Mouse (Mus musculus): Measurements from ENCODE around the gene Olfr12. TPM values are rescaled to one million over a fixed set of nuclear protein-coding genes. Genes with fewer than 3 reads are reported as not detected.

Gene Olfr12
- polyA plus RNA-seq, 1 experiment from 2014 or later: not detected

GRCm38 (mm10) chr1:92641514-92642272 is 24.1 kb downstream of the Olfr12 start, which contains the start of gene Cops9:
TSS of gene Cops9 (minus strand) at chr1:92641985.
- H3K9me3 ChIP-seq (replicated peaks): no peaks in the 10 kb centered on the region
- ATAC-seq (ENCODE audit: insufficient read depth): peak; percentile 82
- H3K4me2 ChIP-seq: peak within 1 kb of the TSS; percentile 82
- 2% methylated on average over 50 of the region's 50 CpGs for WGBS (ENCODE audit: insufficient replicate concordance)
- peaks cover 24% of the 10 kb centered on the region for H3K36me3 ChIP-seq (replicated peaks)
- H3K27ac ChIP-seq (replicated peaks): peak within 1 kb of the TSS; percentile 60; the same call in 1 of the 2 replicates
- H3K4me3 ChIP-seq (replicated peaks): peak within 1 kb of the TSS; percentile 85
- H3K27me3 ChIP-seq: no peaks in the 10 kb centered on the region
- H3K4me1 ChIP-seq (replicated peaks): peaks cover 26% of the 10 kb centered on the region
- peak within 1 kb of the TSS; percentile 73 for H3K9ac ChIP-seq

GRCm38 (mm10) chr1:92643691-92644090 is 26.1 kb downstream of the Olfr12 start:
- Histone ChIP-seq H3K27ac (replicated peaks) (no peak overlapping the region), H3K9ac (no peak overlapping the region), H3K36me3 (replicated peaks) (peaks cover 5% of the 10 kb centered on the region; the same call in 1 of the 2 replicates), H3K9me3 (replicated peaks) (no peaks in the 10 kb centered on the region), H3K4me3 (replicated peaks) (no peak overlapping the region), H3K27me3 (no peaks in the 10 kb centered on the region), H3K4me1 (replicated peaks) (peaks cover 30% of the 10 kb centered on the region), H3K4me2 (no peak overlapping the region)
- 51% methylated on average over 4 of the region's 4 CpGs for WGBS (ENCODE audit: insufficient replicate concordance)
- no peak for ATAC-seq (ENCODE audit: insufficient read depth)

GRCm38 (mm10) chr1:92644916-92645315 is 27.3 kb downstream of the Olfr12 start:
- WGBS (ENCODE audit: insufficient replicate concordance): 71% methylated on average over 5 of the region's 5 CpGs

GRCm38 (mm10) chr1:92646111-92646510 is 28.5 kb downstream of the Olfr12 start:
- H3K27ac ChIP-seq (replicated peaks): no peak overlapping the region
- no peak overlapping the region for H3K4me2 ChIP-seq
- H3K9me3 ChIP-seq (replicated peaks): no peaks in the 10 kb centered on the region
- H3K36me3 ChIP-seq (replicated peaks): no peaks in the 10 kb centered on the region
- no peak for ATAC-seq (ENCODE audit: insufficient read depth)
- H3K4me3 ChIP-seq (replicated peaks): no peak overlapping the region
- H3K4me1 ChIP-seq (replicated peaks): peaks cover 14% of the 10 kb centered on the region
- H3K9ac ChIP-seq: no peak overlapping the region
- no peaks in the 10 kb centered on the region for H3K27me3 ChIP-seq
- WGBS (ENCODE audit: insufficient replicate concordance): 38% methylated on average over 2 of the region's 2 CpGs

More at GRCm38 (mm10) chr1:92644916-92645315, 27.3 kb downstream of the Olfr12 start:
- Histone ChIP-seq H3K36me3 (replicated peaks) (no peaks in the 10 kb centered on the region), H3K4me1 (replicated peaks) (peaks cover 26% of the 10 kb centered on the region), H3K27ac (replicated peaks) (no peak overlapping the region), H3K27me3 (no peaks in the 10 kb centered on the region), H3K9ac (no peak overlapping the region), H3K4me3 (replicated peaks) (no peak overlapping the region), H3K9me3 (replicated peaks) (no peaks in the 10 kb centered on the region), H3K4me2 (no peak overlapping the region)
- no peak for ATAC-seq (ENCODE audit: insufficient read depth)

GRCm38 (mm10) chr1:92646601-92647000 is 29.0 kb downstream of the Olfr12 start:
- H3K4me2 ChIP-seq: no peak overlapping the region
- no peaks in the 10 kb centered on the region for H3K9me3 ChIP-seq (replicated peaks)
- H3K4me1 ChIP-seq (replicated peaks): peaks cover 12% of the 10 kb centered on the region
- no peaks in the 10 kb centered on the region for H3K27me3 ChIP-seq
- no peak overlapping the region for H3K9ac ChIP-seq
- no peak overlapping the region for H3K27ac ChIP-seq (replicated peaks)
- H3K4me3 ChIP-seq (replicated peaks): no peak overlapping the region
- no peak for ATAC-seq (ENCODE audit: insufficient read depth)
- WGBS (ENCODE audit: insufficient replicate concordance): 67% methylated on average over 7 of the region's 7 CpGs
- H3K36me3 ChIP-seq (replicated peaks): no peaks in the 10 kb centered on the region

GRCm38 (mm10) chr1:92647026-92647425 is 29.4 kb downstream of the Olfr12 start:
- no peaks in the 10 kb centered on the region for H3K27me3 ChIP-seq
- no peaks in the 10 kb centered on the region for H3K9me3 ChIP-seq (replicated peaks)
- no peak overlapping the region for H3K9ac ChIP-seq
- ATAC-seq (ENCODE audit: insufficient read depth): no peak
- H3K36me3 ChIP-seq (replicated peaks): no peaks in the 10 kb centered on the region
- WGBS (ENCODE audit: insufficient replicate concordance): 44% methylated on average over 4 of the region's 4 CpGs
- no peak overlapping the region for H3K4me2 ChIP-seq
- no peak overlapping the region for H3K27ac ChIP-seq (replicated peaks)
- no peak overlapping the region for H3K4me3 ChIP-seq (replicated peaks)
- H3K4me1 ChIP-seq (replicated peaks): peaks cover 10% of the 10 kb centered on the region

- no peak overlapping the region for H3K9ac ChIP-seq
- H3K4me2 ChIP-seq: peak overlapping the region; percentile 48
- H3K9me3 ChIP-seq (replicated peaks): no peaks in the 10 kb centered on the region
- H3K4me1 ChIP-seq (replicated peaks): peaks cover 5% of the 10 kb centered on the region; the same call in 1 of the 2 replicates
- no peak overlapping the region for H3K4me3 ChIP-seq (replicated peaks)
- 10% methylated on average over 8 of the region's 8 CpGs for WGBS (ENCODE audit: insufficient replicate concordance)
- no peaks in the 10 kb centered on the region for H3K36me3 ChIP-seq (replicated peaks)
- ATAC-seq (ENCODE audit: insufficient read depth): no peak
- no peaks in the 10 kb centered on the region for H3K27me3 ChIP-seq
- H3K27ac ChIP-seq (replicated peaks): no peak overlapping the region
Measured at GRCm38 (mm10) chr1:92647752-92648151, 30.2 kb downstream of the Olfr12 start.

GRCm38 (mm10) chr1:92648197-92648596 is 30.6 kb downstream of the Olfr12 start:
- no peaks in the 10 kb centered on the region for H3K36me3 ChIP-seq (replicated peaks)
- no peak overlapping the region for H3K4me3 ChIP-seq (replicated peaks)
- H3K27me3 ChIP-seq: no peaks in the 10 kb centered on the region
- no peaks in the 10 kb centered on the region for H3K9me3 ChIP-seq (replicated peaks)
- no peak overlapping the region for H3K9ac ChIP-seq
- 11% methylated on average over 10 of the region's 10 CpGs for WGBS (ENCODE audit: insufficient replicate concordance)
- H3K4me1 ChIP-seq (replicated peaks): peaks cover 5% of the 10 kb centered on the region; the same call in 1 of the 2 replicates
- H3K4me2 ChIP-seq: peak overlapping the region; percentile 48
- no peak for ATAC-seq (ENCODE audit: insufficient read depth)
- H3K27ac ChIP-seq (replicated peaks): no peak overlapping the region

- Histone ChIP-seq H3K27me3 (no peaks in the 10 kb centered on the region), H3K27ac (replicated peaks) (no peak within 1 kb of the TSS), H3K4me3 (replicated peaks) (no peak within 1 kb of the TSS), H3K9ac (no peak within 1 kb of the TSS), H3K9me3 (replicated peaks) (no peaks in the 10 kb centered on the region), H3K4me2 (peak within 1 kb of the TSS; percentile 48), H3K4me1 (replicated peaks) (peaks cover 5% of the 10 kb centered on the region; the same call in 1 of the 2 replicates), H3K36me3 (replicated peaks) (no peaks in the 10 kb centered on the region)
- ATAC-seq (ENCODE audit: insufficient read depth): no peak
- 16% methylated on average over 8 of the region's 8 CpGs for WGBS (ENCODE audit: insufficient replicate concordance)
Measured at GRCm38 (mm10) chr1:92648673-92649072, 31.1 kb downstream of the Olfr12 start, which contains the start of gene Otos. TSS of gene Otos (minus strand) at chr1:92648841.

- H3K9me3 ChIP-seq (replicated peaks): no peaks in the 10 kb centered on the region
- H3K36me3 ChIP-seq (replicated peaks): no peaks in the 10 kb centered on the region
- H3K27me3 ChIP-seq: peaks cover 2% of the 10 kb centered on the region; the same call in 1 of the 2 replicates
- no peak overlapping the region for H3K27ac ChIP-seq (replicated peaks)
- H3K4me3 ChIP-seq (replicated peaks): no peak overlapping the region
- ATAC-seq (ENCODE audit: insufficient read depth): no peak
- H3K4me1 ChIP-seq (replicated peaks): peaks cover 5% of the 10 kb centered on the region; the same call in 1 of the 2 replicates
- no peak overlapping the region for H3K4me2 ChIP-seq
- no peak overlapping the region for H3K9ac ChIP-seq
- WGBS (ENCODE audit: insufficient replicate concordance): 63% methylated on average over 3 of the region's 3 CpGs
Measured at GRCm38 (mm10) chr1:92651467-92651866, 33.9 kb downstream of the Olfr12 start.

- no peak for ATAC-seq (ENCODE audit: insufficient read depth)
- Histone ChIP-seq H3K4me2 (no peak overlapping the region), H3K9ac (no peak overlapping the region), H3K27me3 (peaks cover 2% of the 10 kb centered on the region; the same call in 1 of the 2 replicates), H3K4me3 (replicated peaks) (no peak overlapping the region), H3K27ac (replicated peaks) (no peak overlapping the region), H3K9me3 (replicated peaks) (no peaks in the 10 kb centered on the region), H3K4me1 (replicated peaks) (peaks cover 3% of the 10 kb centered on the region; the same call in 1 of the 2 replicates), H3K36me3 (replicated peaks) (no peaks in the 10 kb centered on the region)
- 68% methylated on average over 3 of the region's 3 CpGs for WGBS (ENCODE audit: insufficient replicate concordance)
Measured at GRCm38 (mm10) chr1:92653179-92653578, 35.6 kb downstream of the Olfr12 start.

All from liver, embryonic 15.5 days (tissue).